Mouse (Mus musculus) C2C12 (cell line): ENCODE measurements at regions not wholly inside any gene's neighbourhood (a gene's known extent, or its start where the extent isn't known, plus 50 kb on each side); places are given as distances from the start of the nearest gene placed in this dataset.

ENCODE experiments used
- CEBPB ChIP-seq: IDR thresholded peaks from one replicate; pipeline ENCODE4 v1.6.1; 2011; ENCODE audit warnings: low read depth, mild to moderate bottlenecking, control low read depth, moderate library complexity
- CTCF ChIP-seq: IDR thresholded peaks from one replicate; pipeline ENCODE4 v1.5.1; 2011; ENCODE audit not compliant: control insufficient read depth, insufficient read depth, insufficient read length
- MAX ChIP-seq: IDR thresholded peaks from one replicate; pipeline ENCODE4 v1.6.1; 2011; ENCODE audit warnings: mild to moderate bottlenecking, control low read depth
- MYOD1 ChIP-seq: IDR thresholded peaks from one replicate; pipeline ENCODE4 v1.6.1; 2011; ENCODE audit warnings: low read depth; ENCODE audit not compliant: control insufficient read depth, insufficient read length
- MYOG ChIP-seq: IDR thresholded peaks from one replicate; pipeline ENCODE4 v1.6.1; 2011; ENCODE audit not compliant: control insufficient read depth, insufficient read length; ENCODE audit errors: extremely low read depth
- USF1 ChIP-seq: IDR thresholded peaks from one replicate; pipeline ENCODE4 v1.6.1; 2011; ENCODE audit warnings: low read depth, mild to moderate bottlenecking, control low read depth, moderate library complexity

- no peak for TF ChIP-seq CTCF
- no peak for TF ChIP-seq CEBPB
- no peak for TF ChIP-seq MYOD1
- peak; percentile 31 for TF ChIP-seq USF1
- TF ChIP-seq MYOG: no peak
- TF ChIP-seq MAX: no peak
Measured at GRCm38 (mm10) chr19:28772840-28773570, 61.8 kb upstream of the Slc1a1 start.
